Mouse (Mus musculus) T-helper 17 cell (primary cell): ENCODE data around the gene Rai1.

Source experiments
- in situ Hi-C, 2 experiments: fragments of 300-600 bp; cut with MboI, MseI; formaldehyde crosslinking; loops; 1 replicate in 1 of 2; 2 replicates in 1 of 2; pipeline ENCODE4 v1.15.1; 2025; ENCODE audit warnings: high pct_unique_total_duplicates in 2 of 2

The Rai1 gene

DNA sequence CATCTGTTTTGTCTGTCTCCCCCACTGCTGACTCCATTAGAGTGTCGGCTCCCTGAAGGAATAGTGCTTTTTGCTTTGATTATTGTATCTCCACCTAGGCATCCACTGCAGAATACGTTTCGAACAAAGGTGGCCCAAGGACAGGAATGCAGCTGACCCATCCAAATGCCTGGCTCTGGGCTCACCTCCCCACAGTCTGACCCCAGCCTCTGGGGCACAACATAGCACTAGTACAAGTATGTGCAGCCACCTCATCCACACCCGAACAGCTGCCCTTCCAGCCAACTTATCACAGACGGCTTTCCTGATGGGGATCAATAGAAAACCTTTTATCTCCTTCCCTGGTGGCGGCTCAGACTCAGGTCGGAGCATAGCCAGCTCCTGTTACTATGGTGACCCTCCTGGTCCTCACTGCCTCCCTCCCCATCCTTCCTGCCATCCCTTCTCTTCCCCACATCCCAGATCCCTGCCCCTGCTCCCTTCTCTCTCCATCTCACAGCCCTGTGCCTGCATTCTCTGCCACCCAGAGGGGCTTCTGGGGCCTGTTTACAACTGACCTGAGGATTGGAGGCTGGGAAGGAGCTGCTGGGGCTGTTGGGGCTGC, 10.7 kb upstream of the Rai1 start:
- in situ Hi-C loops: loop anchor here in 1 of 2 experiments (25.0 kb wide), 1 partner anchor 318 kb away; the partner anchor contains the start of genes Atpaf2 and Gid4

DNA sequence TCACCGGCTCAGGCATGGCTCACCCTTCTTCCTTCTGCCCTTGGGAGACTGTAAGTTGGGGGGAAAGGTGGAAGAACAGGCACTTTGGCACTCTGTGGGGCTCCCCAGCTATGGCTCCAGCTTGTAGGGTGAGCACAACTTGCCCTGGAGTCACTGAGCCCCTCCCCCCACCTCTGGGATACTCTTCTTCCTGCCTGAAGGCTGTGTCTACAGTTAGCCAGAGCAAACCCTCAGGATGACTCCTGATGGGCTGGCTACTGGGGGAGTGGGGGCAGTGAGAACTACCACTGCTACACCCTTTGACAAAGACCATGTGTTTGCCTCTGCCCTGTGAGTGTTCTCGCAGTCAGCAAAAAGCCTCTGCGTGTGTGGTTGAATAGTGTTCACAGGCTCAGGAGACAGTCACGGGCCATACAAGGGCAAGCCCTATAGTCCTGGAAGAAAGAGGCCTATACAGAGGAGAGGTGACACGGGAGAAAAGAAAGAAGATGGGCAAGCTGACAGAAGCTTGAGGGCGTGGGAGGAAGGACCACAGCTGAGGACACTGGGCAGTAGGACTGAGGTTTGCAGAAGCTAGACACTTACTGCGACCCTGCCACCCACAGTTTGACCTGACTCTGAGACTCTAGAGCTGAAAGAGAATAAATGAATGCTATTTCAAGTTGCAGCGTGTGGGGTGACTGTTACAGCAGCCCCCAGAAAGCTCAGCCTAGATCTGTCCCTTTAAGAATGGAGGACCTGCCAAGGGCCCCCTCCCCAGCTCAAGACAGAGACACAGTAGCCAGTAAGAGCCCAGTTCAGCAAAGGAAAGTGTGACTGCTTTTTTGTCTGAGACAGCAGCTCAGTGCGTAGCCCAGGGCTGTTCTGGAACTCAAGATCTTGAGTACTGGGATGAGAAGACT, 9.7 kb upstream of the Rai1 start:
- in situ Hi-C loops: loop anchor here in 1 of 2 experiments (5.0 to 25.0 kb wide), 3 partner anchors 102 to 317 kb away; partner anchors contain the start of genes Atpaf2 and Gid4

DNA sequence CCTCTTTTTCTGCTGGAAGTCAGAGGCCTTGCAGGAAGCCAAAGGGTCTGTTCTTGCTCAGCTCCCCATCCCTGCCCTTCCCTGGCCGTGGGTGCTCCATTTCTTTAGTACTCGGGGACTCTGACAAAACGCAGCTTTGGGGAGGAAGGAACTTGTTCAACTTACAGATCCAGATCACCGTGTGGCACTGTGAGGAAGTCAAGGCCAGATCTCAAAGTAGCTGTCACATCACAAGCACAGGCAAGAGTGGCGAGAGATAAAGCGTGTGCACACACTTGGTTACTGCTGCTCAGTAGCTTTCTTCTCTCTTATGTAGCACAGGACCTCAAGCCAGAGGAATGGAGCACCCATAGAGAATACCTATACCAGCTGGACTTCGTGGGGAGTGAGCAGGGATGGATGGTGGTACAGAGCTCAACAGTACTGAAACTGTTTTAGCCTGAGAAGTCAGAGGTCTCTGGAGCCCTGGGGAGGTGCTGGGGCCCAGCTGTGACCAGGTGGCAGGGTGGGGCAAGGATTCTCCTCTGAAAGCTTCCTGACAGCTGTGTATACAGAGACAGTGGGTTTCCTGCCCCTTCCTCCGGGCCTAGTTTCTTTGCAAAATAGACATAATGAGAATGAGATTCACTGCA, 5.1 kb upstream of the Rai1 start:
- in situ Hi-C loops: loop anchor here (5.0 to 25.0 kb wide), 4 partner anchors 98 to 775 kb away; partner anchors contain the start of genes Atpaf2 (in 1 of the 2), Gid4 (in 1 of the 2) and Tmem11 (in 1 of the 2)

DNA sequence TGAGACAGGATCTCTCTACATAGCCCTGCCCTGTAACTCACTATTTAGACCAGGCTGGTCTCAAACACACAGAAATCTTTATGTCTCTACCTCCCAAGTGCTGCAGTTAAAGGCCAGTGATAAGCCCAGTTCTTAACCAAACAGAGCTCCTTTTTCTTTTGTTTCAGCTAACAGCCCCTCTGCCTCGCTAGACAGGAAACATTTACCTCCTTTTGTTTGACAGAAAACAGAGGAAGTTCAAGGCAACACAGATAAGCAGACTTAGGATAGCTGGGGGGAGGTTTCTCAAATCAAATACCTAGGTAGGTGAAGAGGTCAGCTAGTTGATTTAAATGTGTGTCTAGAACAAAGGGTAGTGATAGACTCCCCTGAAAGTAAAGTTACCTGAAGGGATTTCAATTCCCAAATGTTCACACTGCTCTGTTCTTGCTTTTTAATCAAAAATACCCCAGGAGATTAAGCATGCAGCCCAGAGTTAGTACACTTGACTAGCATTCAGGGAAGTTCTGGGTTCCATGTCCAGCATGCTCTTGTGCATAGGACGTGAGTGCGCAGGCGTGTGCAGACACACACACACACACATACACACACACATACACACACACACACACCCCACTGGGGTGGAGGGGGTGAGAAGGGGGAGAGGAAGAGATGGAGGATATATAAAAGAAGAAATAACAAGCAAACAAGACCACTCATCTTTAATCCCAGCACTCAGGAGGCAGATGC, 3.8 kb upstream of the Rai1 start:
- in situ Hi-C loops: loop anchor here in 1 of 2 experiments (10.0 kb wide), 1 partner anchor 774 kb away; the partner anchor contains the start of gene Tmem11

DNA sequence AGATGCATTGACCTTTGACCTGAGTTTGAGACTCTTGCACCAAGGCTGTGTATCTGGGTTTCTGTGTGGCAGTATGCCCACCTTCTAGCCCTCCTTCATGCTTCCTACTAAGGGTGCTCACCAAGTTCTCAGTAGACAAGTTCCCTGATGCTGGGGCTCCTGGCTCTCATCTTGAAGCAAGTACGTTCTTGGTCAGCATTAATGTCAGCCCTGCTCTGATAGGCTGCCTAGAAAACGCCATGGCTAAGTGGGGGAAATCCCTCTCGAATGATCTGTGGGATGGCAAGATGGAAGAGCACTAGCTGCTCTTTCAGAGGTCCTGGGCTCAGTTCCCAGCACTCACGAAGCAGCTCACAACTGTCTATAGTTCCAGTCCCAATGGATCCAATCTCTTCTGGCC, 2.8 kb upstream of the Rai1 start:
- in situ Hi-C loops: loop anchor here in 1 of 2 experiments (10.0 kb wide), 1 partner anchor 773 kb away; the partner anchor contains the start of gene Tmem11

DNA sequence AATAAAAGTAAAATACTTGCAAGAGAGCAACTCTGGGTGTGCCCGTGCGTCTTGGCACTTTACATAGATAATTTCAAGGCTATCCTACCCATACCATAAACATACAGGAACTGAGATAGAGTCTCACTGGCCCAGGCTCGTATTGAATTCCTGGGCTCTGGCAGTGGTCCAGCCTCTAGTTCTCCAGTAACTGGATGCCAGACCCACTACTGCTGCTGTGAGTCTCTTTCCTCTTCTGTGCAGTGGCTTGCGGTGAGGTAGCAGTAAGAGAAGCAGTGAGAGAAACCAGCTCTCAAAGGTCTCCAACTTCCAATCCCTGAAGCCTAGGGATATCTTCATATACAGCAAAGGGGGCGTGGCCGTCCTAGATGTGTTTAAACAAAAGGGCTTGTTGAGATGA, 2.1 kb upstream of the Rai1 start:
- in situ Hi-C loops: loop anchor here in 1 of 2 experiments (10.0 kb wide), 1 partner anchor 772 kb away; the partner anchor contains the start of gene Tmem11

DNA sequence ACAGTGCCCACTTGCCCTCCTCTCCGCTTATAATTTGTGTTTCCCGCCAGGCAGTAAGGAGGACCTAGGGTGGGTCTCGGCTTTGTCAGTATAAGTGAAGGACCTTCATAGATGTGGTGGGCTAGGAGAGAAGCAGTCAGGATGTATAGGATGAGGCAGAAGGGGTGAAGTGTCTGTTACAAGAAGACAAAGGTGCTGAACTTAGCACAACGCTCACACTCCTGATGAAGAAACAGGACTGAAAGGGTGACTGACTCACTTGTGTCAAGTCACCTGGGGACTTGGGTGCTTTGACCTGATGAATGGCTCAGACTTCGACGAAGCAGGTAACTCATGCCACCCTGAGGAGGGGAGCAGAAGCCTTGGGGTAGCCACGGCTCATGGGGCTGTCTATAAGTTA, 1.2 kb upstream of the Rai1 start:
- in situ Hi-C loops: loop anchor here in 1 of 2 experiments (10.0 kb wide), 1 partner anchor 771 kb away; the partner anchor contains the start of gene Tmem11

DNA sequence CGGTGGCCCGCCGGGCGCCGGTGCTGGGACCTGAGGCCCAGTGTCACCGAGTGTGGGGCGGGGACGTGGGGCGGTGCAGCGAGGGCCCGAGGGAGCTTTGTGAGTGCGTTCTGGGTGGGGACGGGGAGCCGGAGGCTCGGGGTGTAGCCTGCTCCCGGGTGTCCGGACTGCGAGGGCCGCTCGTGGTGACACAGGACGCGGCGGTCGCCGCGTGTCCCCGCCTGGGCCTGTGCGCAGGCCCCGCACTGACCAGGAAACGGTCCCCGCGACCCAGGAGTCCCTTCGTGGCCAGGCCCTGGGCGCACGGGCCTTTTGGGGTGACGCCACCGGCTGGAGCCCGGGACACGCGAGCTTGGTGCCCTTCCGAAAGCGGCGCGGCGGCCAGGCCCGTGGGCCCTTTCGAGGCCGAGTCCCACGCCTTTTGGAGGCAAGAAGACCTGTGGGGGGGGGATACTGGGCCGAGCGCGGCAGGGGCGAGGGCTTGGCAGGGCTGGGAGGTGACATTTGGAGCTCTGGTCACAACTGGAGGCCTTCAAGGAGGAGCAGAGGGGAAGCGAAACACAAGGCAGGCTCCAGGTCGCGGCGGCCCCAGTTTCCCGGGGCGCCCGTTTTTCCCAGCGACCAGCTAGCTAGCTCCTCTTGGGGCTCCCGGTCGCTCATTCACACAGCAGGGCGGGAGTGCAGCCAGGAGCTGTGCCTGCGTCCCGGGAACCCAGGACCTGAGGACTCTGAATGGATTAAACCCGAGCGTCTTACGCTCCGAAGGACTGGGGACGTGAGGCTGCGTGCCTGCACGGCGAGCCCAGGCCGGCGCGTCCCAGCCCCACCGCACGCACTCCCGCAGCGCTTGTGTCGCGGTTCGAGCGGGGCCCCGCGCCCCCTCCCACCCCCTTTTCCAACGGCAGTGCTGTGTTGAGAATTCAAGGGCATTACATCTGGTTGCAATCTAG, 1.1 kb downstream of the Rai1 start:
- in situ Hi-C loops: loop anchor here in 1 of 2 experiments (10.0 kb wide), 1 partner anchor 769 kb away; the partner anchor contains the start of gene Tmem11

DNA sequence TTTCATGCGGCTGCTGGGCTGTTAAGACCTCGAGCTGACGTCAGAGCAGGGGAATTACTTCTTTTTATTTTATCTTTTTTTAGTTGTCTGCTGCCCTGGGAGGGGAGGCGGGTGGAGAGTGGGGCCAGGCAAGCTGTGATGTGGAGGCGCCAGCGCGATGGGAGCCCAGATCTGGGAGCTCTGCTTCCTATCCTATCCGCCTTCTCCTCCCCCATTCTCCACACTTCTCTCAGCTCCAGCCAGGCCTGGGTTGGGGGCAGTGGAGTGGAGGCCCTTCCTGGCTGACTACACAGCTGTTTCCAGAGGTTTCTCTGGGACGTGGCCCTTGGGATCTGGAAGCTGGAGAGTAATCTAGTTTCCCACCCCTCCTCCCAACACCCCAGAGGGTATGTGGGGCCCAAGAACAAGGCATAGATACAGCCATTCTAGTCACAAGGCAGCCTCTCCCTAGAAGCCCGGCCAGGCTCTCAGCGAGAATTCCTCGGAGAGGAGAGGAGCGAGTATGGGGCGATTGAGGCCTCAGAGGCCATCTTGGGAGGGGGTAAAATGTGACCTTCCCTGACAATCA, 1.8 kb downstream of the Rai1 start:
- in situ Hi-C loops: loop anchor here in 1 of 2 experiments (10.0 kb wide), 1 partner anchor 768 kb away; the partner anchor contains the start of gene Tmem11

DNA sequence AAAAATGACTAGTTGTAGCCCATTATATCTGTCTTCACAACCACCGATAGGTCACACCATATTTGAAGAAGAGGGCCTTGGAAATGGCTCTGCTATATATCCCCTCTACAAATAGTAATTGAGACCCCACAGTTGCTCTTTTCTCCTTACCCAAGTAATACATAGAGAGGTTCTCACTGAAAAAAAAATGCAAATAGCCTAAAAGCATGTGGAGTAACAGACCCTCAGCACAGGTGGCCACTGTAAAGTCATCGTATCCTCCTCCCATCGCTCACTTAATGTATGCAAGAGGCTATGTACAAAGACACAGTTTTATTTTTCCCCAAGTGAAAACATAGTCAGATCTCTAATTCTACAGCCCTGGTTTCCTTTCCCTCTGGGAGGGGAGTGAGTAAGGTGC, 2.6 kb downstream of the Rai1 start:
- in situ Hi-C loops: loop anchor here in 1 of 2 experiments (10.0 kb wide), 1 partner anchor 767 kb away; the partner anchor contains the start of gene Tmem11

DNA sequence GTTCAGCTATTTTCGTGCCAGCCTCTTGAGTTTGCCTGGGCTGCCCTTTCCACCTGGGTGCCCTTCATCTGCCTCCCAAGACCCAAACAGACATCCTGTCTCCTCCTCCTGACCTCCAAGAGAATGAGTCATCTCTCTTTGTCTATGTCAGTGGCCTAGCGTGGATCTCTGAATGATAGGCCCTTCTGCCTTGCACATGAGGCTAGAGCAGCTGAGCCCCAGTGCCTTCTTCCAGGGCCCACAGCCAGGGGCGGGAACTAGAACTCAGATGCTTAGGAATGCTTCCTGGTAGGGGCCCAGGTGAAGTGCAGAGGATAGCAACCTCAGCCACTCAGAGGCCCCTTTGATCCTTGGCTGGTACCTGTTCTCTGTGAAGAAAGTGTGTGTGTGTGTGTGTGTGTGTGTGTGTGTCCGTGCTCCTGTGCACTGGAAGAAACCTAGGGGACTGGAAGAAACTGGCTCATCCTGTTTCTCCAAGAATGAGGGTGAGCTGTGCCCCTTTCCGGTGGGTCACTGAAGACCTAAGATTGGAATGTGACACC, 3.9 kb downstream of the Rai1 start:
- in situ Hi-C loops: loop anchor here in 1 of 2 experiments (10.0 kb wide), 1 partner anchor 766 kb away; the partner anchor contains the start of gene Tmem11

DNA sequence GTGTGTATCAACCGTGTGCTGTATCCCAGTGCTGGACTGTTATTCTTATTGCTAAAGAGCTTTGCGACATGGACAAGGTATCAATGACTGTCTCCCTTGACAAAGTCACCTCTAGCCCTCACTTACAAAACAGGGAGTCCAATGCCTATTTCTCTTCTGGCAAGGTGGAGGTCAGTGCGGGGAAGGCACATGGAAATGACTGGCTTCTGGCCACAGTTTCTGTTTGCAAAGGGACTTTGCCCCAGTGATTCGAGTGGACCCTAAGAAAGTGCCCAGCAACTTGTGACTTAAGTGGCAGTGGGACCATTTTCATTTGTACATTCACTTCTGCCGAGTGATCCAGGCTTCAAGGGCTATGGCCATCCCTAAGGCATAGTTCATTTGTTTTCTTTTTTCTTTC, 5.6 kb downstream of the Rai1 start:
- in situ Hi-C loops: loop anchor here in 1 of 2 experiments (10.0 kb wide), 1 partner anchor 824 kb away; the partner anchor contains the start of gene Map2k3

DNA sequence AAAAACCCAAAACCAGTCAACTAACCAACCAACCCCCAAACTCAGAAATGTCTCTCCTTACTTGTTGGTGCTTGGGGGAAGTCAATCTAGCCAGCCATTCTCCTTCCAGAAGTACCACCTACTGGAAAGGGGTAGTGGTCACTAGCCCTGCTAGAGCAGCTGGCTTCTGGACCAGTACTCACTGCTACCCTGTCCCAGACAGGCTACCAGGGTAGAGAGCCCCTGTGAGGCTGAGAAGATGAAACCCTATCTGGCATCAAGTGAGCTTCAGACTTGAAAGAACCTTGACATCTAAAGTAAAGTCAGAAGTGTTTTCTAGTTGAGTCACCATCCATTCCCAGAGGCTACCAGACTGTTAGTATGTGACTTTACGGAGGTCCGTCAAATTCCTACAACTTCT, 6.8 kb downstream of the Rai1 start:
- in situ Hi-C loops: loop anchor here in 1 of 2 experiments (10.0 kb wide), 1 partner anchor 823 kb away; the partner anchor contains the start of gene Map2k3

DNA sequence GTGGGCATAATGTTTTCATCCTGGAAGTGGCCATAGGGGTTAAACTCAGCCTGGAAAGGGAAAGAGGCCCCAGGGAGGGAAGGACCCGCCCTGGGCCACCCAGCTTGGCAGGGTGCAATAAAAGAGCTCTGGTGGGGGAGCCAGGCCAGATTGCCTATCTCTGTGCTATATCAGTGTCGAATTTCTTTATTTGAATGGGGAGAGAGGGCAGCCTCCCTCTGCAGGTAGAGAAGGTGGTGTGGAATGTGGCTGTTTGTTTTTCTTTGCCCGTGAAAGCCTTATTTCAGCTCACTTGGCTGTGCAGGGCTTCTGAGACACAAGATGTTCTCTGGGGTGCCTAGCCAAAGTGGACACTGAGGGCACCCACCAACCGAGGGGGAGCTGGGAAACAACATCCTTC, 8.8 kb downstream of the Rai1 start:
- in situ Hi-C loops: loop anchor here in 1 of 2 experiments (10.0 kb wide), 1 partner anchor 821 kb away; the partner anchor contains the start of gene Map2k3

DNA sequence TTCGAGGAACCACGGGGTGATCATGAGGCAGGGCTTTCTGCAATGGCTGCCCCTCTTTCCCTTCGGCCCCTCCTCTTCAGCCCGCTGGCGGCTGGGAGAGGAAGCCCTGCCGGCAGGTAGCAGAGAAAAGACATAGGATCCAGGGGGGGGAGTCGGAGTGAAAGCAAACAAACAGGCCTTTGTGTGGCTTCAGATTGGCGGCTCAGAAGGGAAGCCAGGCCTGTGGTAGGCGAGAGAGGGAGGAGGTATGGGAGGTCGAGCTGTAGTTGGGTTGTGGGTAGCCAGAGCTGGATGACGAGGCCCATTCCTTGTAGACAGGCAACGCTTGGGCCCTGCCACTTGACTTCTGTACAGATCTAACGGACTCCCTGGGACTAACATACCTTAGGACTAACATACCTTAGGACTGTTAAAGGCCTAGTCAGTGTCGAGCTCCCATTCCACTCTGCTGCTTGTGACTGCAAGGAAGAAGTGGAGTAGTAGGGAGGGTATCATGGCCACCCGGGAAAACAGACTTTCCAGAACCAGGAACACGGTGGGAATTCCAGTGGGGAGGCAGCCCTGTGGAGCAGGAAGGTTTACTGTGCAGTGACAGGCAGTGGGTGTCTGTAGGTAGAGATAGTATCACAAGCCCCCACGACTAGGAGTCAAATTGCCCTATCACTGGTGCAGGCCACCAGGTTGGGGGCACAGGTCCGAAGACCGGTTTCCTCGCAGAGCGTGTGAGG, 9.6 kb downstream of the Rai1 start:
- in situ Hi-C loops: loop anchor here in 1 of 2 experiments (10.0 kb wide), 1 partner anchor 820 kb away; the partner anchor contains the start of gene Map2k3

DNA sequence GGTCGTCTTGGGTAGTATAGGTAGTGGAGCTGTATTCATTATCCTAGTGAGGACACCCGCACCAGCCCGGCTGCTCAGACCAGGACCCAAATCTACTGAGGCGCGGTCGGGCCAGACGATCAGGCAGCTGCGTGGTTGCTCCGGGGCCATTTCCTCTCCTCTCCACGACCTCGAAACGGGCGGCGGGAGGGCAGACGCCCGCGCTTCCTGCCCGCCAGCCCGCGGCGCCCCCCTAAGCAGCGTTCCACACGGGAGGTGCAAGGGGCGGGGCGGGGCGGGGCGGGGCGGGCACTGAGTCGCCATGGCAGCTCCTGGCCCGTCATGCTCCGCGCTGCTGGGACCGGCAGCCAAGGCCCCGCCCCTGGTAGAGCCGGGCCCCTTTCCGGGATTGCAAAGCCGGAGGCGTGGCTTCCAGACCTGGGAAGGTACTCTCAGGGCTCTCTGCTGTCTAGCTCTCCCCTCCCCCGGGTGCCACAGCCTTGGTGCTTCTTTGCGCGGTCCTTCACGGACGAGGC, 10.3 kb downstream of the Rai1 start:
- in situ Hi-C loops: loop anchor here in 1 of 2 experiments (10.0 kb wide), 1 partner anchor 820 kb away; the partner anchor contains the start of gene Map2k3

DNA sequence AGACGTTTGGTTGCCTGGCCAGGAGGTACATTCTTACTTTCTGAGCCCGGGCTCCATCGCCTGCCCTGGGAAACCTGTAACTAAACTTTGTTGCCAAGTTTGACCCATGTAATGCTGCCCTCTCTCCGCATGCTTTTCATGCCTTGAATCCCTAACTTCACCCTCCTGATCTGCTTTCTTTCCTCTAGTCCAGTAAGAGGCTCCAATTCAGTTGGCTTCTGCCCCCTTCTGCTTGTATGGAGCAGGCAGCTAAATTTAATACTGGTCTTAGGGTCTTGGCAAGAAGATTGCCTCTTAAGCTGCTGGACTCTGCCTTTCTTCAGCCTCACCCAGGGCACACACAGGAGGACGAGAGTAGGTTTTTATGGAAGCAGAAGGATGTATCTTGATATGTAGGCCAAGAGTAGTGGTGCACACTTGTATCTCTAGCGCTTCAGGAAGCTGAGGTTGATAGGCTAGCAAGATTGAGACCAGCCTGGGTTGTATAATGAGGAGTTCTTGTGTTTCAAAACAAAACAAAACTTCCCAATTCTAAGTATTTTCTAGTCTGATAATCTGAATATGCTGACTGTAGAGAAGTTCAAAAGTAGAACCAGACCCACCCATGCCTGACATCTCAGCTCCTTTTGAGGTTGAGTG, 10.9 kb downstream of the Rai1 start:
- in situ Hi-C loops: loop anchor here in 1 of 2 experiments (10.0 kb wide), 1 partner anchor 819 kb away; the partner anchor contains the start of gene Map2k3
